Mouse (Mus musculus) hindbrain, postnatal 0 days (tissue): ENCODE data around the gene Ola1. TPM values are rescaled to one million over a fixed set of nuclear protein-coding genes. Genes with fewer than 3 reads are reported as not detected.
A peak's percentile ranks its signal among the peaks of the same experiment; 100 is the strongest.

ENCODE experiments used
- ATAC-seq: fragments of 200-750 bp; cut with Nextera tagmentation; 2 replicates; pipeline ENCODE4 v1.8.0; 2017; ENCODE audit warnings: mild to moderate bottlenecking, moderate TSS enrichment, moderate library complexity
- DNase-seq: peaks from one replicate; pipeline ENCODE4 v3.0.0-alpha.2; 2015; ENCODE audit warnings: low spot score
- H3K27ac ChIP-seq: fragments of 300-500 bp; sonication (generic); 2 replicates; pipeline ENCODE4 v1.5.1; 2014; ENCODE audit warnings: mild to moderate bottlenecking
- H3K27me3 ChIP-seq: fragments of 300-500 bp; sonication (generic); 2 replicates; pipeline ENCODE4 v1.6.1; 2014; ENCODE audit warnings: low read length, mixed read lengths; ENCODE audit not compliant: insufficient read depth
- H3K36me3 ChIP-seq: fragments of 300-500 bp; sonication (generic); 2 replicates; pipeline ENCODE4 v1.6.1; 2014; ENCODE audit warnings: low read length, mixed read lengths; ENCODE audit not compliant: insufficient read depth
- H3K4me1 ChIP-seq: fragments of 300-500 bp; sonication (generic); 2 replicates; pipeline ENCODE4 v1.6.1; 2014; ENCODE audit warnings: antibody characterized with exemption, low read length, mixed read lengths; ENCODE audit not compliant: insufficient read depth
- H3K4me2 ChIP-seq: fragments of 300-500 bp; sonication (generic); 2 replicates; pipeline ENCODE4 v1.6.1; 2014; ENCODE audit warnings: low read depth, mild to moderate bottlenecking, low read length, moderate library complexity, mixed read lengths
- H3K4me3 ChIP-seq: fragments of 300-500 bp; sonication (generic); 2 replicates; pipeline ENCODE4 v1.5.1; 2014; ENCODE audit warnings: low read length
- H3K9ac ChIP-seq: fragments of 300-500 bp; sonication (generic); replicated peaks from 2 replicates; pipeline ENCODE4 v1.6.1; 2014; ENCODE audit warnings: mild to moderate bottlenecking, low read length, moderate library complexity, mixed read lengths
- H3K9me3 ChIP-seq: fragments of 300-500 bp; sonication (generic); 2 replicates; pipeline ENCODE4 v1.6.1; 2016; ENCODE audit warnings: low read length, mixed read lengths
- CTCF ChIP-seq: IDR thresholded peaks from 2 replicates; pipeline ENCODE4 v1.5.1; 2016; ENCODE audit warnings: antibody characterized with exemption, control low read depth, low read depth
- WGBS: fragments of 180-500 bp; shearing (Covaris S2); extraction: QIAGEN DNeasy Blood & Tissue Kit; methylation state at CpG from one replicate; pipeline ENCODE4 v1.1.7; 2014; 5-methylcytosine and 5-hydroxymethylcytosine counted together
- polyA plus RNA-seq: library from polyadenylated mRNA; unstranded; fragments of >200 nt; fragmentation: Nextera tagmentation; extraction: Ambion mirVana; gene quantifications from 2 replicates; pipeline ENCODE4 v1.2.1, GENCODE M21; 2015
- total RNA-seq: library from RNA; depleted of rRNA; stranded (reverse); fragments of >200 nt; gene quantifications from 2 replicates; pipeline ENCODE4 v1.2.3, GENCODE M21; 2014

The Ola1 gene
- total and polyA plus RNA-seq, 2 experiments from 2014 or later = 39.7 to 105 TPM

DNA sequence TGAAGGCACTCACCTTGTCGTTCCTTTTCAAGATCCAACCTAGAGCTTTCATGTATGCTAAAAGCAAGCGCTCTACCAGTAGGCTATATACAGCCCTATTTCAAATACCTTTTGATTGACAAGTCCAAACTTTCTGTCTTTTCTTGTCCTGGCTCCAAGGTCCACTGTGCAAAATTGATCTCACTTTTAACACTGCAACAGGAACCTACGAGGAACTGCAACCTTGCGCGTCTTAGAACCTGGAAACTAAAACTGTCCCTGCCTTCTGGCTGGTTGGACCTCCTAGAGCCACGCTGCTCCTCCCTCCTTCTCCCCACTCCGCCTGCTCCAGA, 5.2 kb downstream of the Ola1 start:
- Histone ChIP-seq H3K4me2 (peak overlapping the region; percentile 96), H3K9ac (peak overlapping the region; percentile 79), H3K36me3 (no peaks in the 10 kb centered on the region), H3K27ac (no peak overlapping the region), H3K27me3 (no peaks in the 10 kb centered on the region), H3K4me1 (peaks cover 10% of the 10 kb centered on the region), H3K4me3 (peak overlapping the region; percentile 84), H3K9me3 (no peaks in the 10 kb centered on the region)
- WGBS = 23% methylated on average over 7 of the region's 7 CpGs
- ATAC-seq (no peak), DNase-seq (no peak)
- TF ChIP-seq CTCF = no peak

DNA sequence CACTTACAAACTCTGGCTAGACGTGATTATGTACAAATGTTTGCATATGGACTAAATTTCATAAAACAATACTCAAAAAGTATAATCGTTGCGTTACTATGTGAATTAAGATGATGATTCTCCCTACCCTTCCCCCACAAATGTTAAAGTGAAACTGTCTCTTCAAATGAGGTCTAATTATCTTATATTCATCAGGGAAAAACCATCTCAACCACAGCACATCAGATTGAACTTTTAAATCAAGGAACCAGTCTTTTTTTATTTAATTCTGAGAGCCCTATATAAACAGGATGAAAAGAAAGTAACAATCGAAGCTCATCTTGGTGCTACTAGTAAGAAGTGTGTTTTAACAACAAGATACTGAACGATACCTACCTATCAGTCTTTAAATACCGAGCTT, 14.4 kb downstream of the Ola1 start:
- WGBS = 86% methylated on average over 6 of the region's 6 CpGs
- ATAC-seq = no peak
- no peaks in the 10 kb centered on the region for H3K9me3 ChIP-seq

DNA sequence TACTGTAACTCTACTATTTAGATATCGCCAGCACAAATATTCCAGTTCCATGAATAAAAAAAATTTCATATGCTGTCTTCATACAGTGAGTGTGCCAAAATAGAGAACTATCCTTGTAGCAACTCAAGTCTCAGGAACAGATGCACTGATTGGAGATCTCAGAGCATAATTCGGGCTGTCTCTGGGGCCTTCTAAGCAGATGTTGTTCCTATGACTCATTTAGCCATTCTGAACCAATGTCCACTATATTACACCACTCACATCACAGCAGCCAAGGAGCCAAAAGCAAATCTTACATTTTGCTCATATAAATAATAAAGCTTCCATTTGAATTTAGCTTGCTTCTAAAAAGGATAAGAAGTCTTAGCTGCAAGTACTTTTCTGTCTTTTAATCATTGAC, 30.2 kb downstream of the Ola1 start:
- DNase-seq = no peak
- Histone ChIP-seq H3K9me3 (no peaks in the 10 kb centered on the region), H3K36me3 (no peaks in the 10 kb centered on the region), H3K9ac (no peak overlapping the region), H3K4me3 (no peak overlapping the region), H3K27ac (no peak overlapping the region), H3K4me2 (no peak overlapping the region), H3K4me1 (no peaks in the 10 kb centered on the region), H3K27me3 (no peaks in the 10 kb centered on the region)
- no peak for TF ChIP-seq CTCF
- ATAC-seq = no peak
- 92% methylated on average over 2 of the region's 2 CpGs for WGBS

More for the DNA sequence above, 14.4 kb downstream of the Ola1 start:
- Histone ChIP-seq H3K4me2 (no peak overlapping the region), H3K36me3 (no peaks in the 10 kb centered on the region; the same call in 1 of the 2 replicates), H3K27me3 (no peaks in the 10 kb centered on the region), H3K9ac (no peak overlapping the region), H3K4me3 (no peak overlapping the region), H3K4me1 (no peaks in the 10 kb centered on the region), H3K27ac (no peak overlapping the region)
- TF ChIP-seq CTCF = no peak
- DNase-seq = no peak

DNA sequence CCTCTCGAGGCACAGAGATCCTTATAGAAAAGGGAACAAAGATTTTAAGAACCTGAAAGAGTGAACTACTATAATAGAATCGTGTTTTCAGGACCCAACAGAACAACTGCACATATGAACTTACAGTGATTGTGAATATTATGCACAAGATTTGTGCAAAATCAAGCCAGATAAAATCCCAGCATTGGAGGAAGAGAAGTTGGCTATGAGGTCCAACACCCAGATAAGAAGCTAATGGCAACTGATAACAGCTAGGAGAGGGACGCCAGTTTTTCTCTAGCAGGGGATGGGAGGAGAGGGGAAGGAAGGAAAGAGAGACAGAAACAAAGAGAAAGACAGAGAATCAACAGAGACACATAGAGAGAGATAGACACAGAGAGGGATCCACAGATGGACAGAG, 33.5 kb downstream of the Ola1 start:
- no peak overlapping the region for H3K27ac ChIP-seq
- DNase-seq (no peak), ATAC-seq (no peak)
- H3K4me1 ChIP-seq = no peaks in the 10 kb centered on the region
- TF ChIP-seq CTCF = no peak
- H3K9me3 ChIP-seq = no peaks in the 10 kb centered on the region
- H3K4me3 ChIP-seq = no peak overlapping the region
- 86% methylated on average over 3 of the region's 3 CpGs for WGBS
- H3K9ac ChIP-seq = no peak overlapping the region
- no peak overlapping the region for H3K4me2 ChIP-seq
- H3K27me3 ChIP-seq = no peaks in the 10 kb centered on the region
- H3K36me3 ChIP-seq = no peaks in the 10 kb centered on the region

DNA sequence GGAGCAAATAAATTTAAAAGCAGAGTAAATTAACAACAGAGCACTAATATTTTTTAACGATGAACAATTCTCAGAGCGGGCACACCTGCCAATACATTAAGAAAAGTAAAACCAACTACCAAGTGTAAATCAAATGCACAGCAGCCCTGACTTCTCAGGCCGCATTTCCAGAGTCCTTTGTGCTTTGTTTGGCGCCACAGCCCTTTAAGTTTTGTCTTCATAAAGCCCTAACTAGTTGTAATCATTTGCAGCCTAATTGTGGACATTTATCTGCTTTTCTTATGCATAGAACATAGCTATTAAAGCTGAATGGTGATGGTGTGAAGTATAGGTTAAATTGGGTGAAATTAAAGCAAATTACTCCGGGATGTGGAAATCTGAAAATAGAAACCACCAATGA, 49.2 kb downstream of the Ola1 start:
- no peak for ATAC-seq
- no peak for DNase-seq
- Histone ChIP-seq H3K4me1 (no peaks in the 10 kb centered on the region), H3K4me3 (no peak overlapping the region), H3K36me3 (no peaks in the 10 kb centered on the region), H3K27ac (no peak overlapping the region), H3K9ac (no peak overlapping the region), H3K4me2 (no peak overlapping the region), H3K9me3 (no peaks in the 10 kb centered on the region), H3K27me3 (no peaks in the 10 kb centered on the region)
- WGBS = 73% methylated on average over 5 of the region's 5 CpGs
- no peak for TF ChIP-seq CTCF

DNA sequence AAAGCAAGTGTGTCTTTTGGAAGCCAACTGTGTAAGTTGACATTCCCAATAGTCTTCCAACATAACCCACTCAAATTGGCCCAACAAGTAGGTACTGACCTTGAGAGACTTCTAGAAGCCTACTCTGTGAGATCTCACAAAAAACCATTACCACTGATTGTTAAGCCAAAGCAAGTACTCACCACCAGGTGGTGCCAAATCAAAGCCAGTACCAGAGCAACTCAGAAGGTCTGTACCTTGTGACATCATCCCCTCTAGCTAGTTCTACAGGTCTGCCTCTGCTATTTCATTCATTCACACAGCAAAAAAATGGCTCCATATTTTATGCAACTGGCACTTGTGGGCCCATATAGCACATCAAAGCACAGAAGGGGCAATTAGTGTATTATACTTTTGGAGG, 51.6 kb downstream of the Ola1 start:
- no peaks in the 10 kb centered on the region for H3K4me1 ChIP-seq
- no peak overlapping the region for H3K4me2 ChIP-seq
- DNase-seq = peak; percentile 52
- peak; percentile 74 for TF ChIP-seq CTCF
- H3K4me3 ChIP-seq = no peak overlapping the region
- no peak overlapping the region for H3K27ac ChIP-seq
- no peaks in the 10 kb centered on the region for H3K9me3 ChIP-seq
- H3K9ac ChIP-seq = no peak overlapping the region
- ATAC-seq = no peak
- no peaks in the 10 kb centered on the region for H3K36me3 ChIP-seq
- H3K27me3 ChIP-seq = no peaks in the 10 kb centered on the region

DNA sequence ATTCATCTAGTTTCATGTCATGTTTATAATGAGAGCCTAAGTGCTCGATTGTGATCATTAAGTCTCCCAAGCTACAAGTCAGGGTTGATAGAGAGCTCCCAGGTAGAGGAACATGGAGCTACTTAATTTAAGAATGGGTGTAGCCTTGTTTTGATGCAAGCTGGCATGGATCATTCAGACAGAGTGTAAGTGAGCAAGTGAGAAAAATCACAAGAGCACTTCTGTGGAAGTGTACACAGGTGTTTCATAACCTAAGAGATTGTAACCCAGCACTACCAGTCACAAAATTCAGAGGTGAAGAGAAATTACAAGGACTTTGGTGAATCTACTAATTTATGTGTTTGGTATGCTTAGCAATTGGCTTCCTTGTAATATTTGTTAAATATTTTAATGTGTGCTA, 54.1 kb downstream of the Ola1 start:
- Histone ChIP-seq H3K9me3 (no peaks in the 10 kb centered on the region), H3K4me1 (no peaks in the 10 kb centered on the region), H3K4me2 (no peak overlapping the region), H3K4me3 (no peak overlapping the region), H3K9ac (no peak overlapping the region), H3K27me3 (no peaks in the 10 kb centered on the region), H3K27ac (no peak overlapping the region), H3K36me3 (no peaks in the 10 kb centered on the region)
- TF ChIP-seq CTCF = no peak
- DNase-seq = no peak
- ATAC-seq = no peak
- WGBS = 84% methylated on average over 1 of the region's 1 CpGs
